Mouse (Mus musculus) gastrocnemius, postnatal 14 days (tissue): Measurements from ENCODE around the gene Kcnrg. TPM values are rescaled to one million over a fixed set of nuclear protein-coding genes. Genes with fewer than 3 reads are reported as not detected.

Experiments used
- DNase-seq: peaks from one replicate; pipeline ENCODE4 v3.0.0; 2021; ENCODE audit warnings: mixed read lengths
- intact Hi-C: fragments of 180-260 bp; cut with DNase I; formaldehyde crosslinking; loops from one replicate; pipeline ENCODE4 v1.15.1; 2025; ENCODE audit warnings: low total_unique reads
- microRNA-seq, 2 experiments: library from miRNA; unstranded; fragments of <30 nt; microRNA quantifications; one replicate each; pipeline ENCODE4 v1.2.0; 2021
- total RNA-seq, 2 experiments: library from RNA; stranded (reverse); gene quantifications; 2 replicates each; pipeline ENCODE4 v1.2.3; 2021

Gene Kcnrg
- total RNA-seq, 2 experiments from 2014 or later = 0.16 to 0.27 TPM

- intact Hi-C loops = no loop called here
- DNase-seq = no peak
These were observed 13.1 kb downstream of the Kcnrg start for GRCm38 (mm10) chr14:61620371-61620770.

- intact Hi-C loops = no loop called here
- no peak for DNase-seq
These were observed 28.7 kb downstream of the Kcnrg start for GRCm38 (mm10) chr14:61635969-61636368.

- intact Hi-C loops = no loop called here
- DNase-seq = no peak
These were observed 35.4 kb downstream of the Kcnrg start for GRCm38 (mm10) chr14:61642668-61643067.

- no peak for DNase-seq
- intact Hi-C loops = loop anchor here (5.0 kb wide), 1 partner anchor 37 kb away; no protein-coding TSS in a partner anchor
These were observed 38.3 kb downstream of the Kcnrg start for GRCm38 (mm10) chr14:61645547-61645946.

GRCm38 (mm10) chr14:61647182-61647880, 40.1 kb downstream of the Kcnrg start:
- intact Hi-C loops = loop anchor here (5.0 kb wide), 1 partner anchor 35 kb away; no protein-coding TSS in a partner anchor
- peak; percentile 37 for DNase-seq

GRCm38 (mm10) chr14:61647881-61648684, 40.8 kb downstream of the Kcnrg start:
- peak; percentile 59 for DNase-seq
- intact Hi-C loops = loop anchor here (5.0 kb wide), 1 partner anchor 34 kb away; no protein-coding TSS in a partner anchor

- intact Hi-C loops = loop anchor here (5.0 kb wide), 1 partner anchor 33 kb away; no protein-coding TSS in a partner anchor
- DNase-seq = peak; percentile 98
These were observed 41.6 kb downstream of the Kcnrg start for GRCm38 (mm10) chr14:61648685-61649504.

- intact Hi-C loops = no loop called here
These were observed 43.2 kb downstream of the Kcnrg start for GRCm38 (mm10) chr14:61650291-61650960.

GRCm38 (mm10) chr14:61656469-61656868, 49.2 kb downstream of the Kcnrg start:
- no peak for DNase-seq
- intact Hi-C loops = no loop called here

More at GRCm38 (mm10) chr14:61650291-61650960, 43.2 kb downstream of the Kcnrg start:
- DNase-seq = no peak

GRCm38 (mm10) chr14:61661496-61661895, 54.2 kb downstream of the Kcnrg start:
- no peak for DNase-seq
- intact Hi-C loops = no loop called here

- intact Hi-C loops = no loop called here
- DNase-seq = no peak
These were observed 55.0 kb downstream of the Kcnrg start for GRCm38 (mm10) chr14:61662307-61662706.

Small RNAs within 50 kb of the gene (microRNA-seq; reads per million reads assigned to microRNA genes)
- gene Mir15a (1,511 to 1,813 reads per million in 2 experiments), gene Mir16-1 (764 to 1,035 reads per million in 2 experiments)

Other genes starting within 250 kb of the Kcnrg start
- gene Ebpl, start 247.0 kb upstream of the Kcnrg start, total RNA-seq = 1 to 10 TPM; 1.8 to 1.9 TPM
- 10 to 100 TPM; 71.0 to 78.0 TPM for gene Kpna3, start 167.6 kb upstream of the Kcnrg start, total RNA-seq
- 10 to 100 TPM; 38.7 to 47.8 TPM for gene Spryd7, start 50.6 kb upstream of the Kcnrg start, total RNA-seq
- gene Trim13, start 9.2 kb upstream of the Kcnrg start, total RNA-seq = 10 to 100 TPM in 1 of 2 experiments, 1 to 10 TPM in 1; 8.0 to 15.8 TPM